Mouse (Mus musculus) limb, embryonic 10.5 days (tissue): ENCODE measurements at regions not wholly inside any gene's neighbourhood (a gene's known extent, or its start where the extent isn't known, plus 50 kb on each side); places are given as distances from the start of the nearest gene placed in this dataset.

Source experiments
- DNase-seq: peaks from one replicate; pipeline ENCODE4 v3.0.0-alpha.2; 2017; ENCODE audit warnings: low spot score
- H3K27ac ChIP-seq: fragments of 300-500 bp; sonication (generic); 2 replicates; pipeline ENCODE4 v1.5.1; 2016; ENCODE audit warnings: mild to moderate bottlenecking
- H3K27me3 ChIP-seq: fragments of 300-500 bp; sonication (generic); 2 replicates; pipeline ENCODE4 v1.6.1; 2016; ENCODE audit warnings: low read depth, mild to moderate bottlenecking; ENCODE audit not compliant: poor library complexity, severe bottlenecking
- H3K36me3 ChIP-seq: fragments of 300-500 bp; sonication (generic); 2 replicates; pipeline ENCODE4 v1.6.1; 2016; ENCODE audit warnings: mild to moderate bottlenecking, moderate library complexity
- H3K4me1 ChIP-seq: fragments of 300-500 bp; sonication (generic); 2 replicates; pipeline ENCODE4 v1.6.1; 2016
- H3K4me3 ChIP-seq: fragments of 300-500 bp; sonication (generic); 2 replicates; pipeline ENCODE4 v1.5.1; 2016; ENCODE audit warnings: mild to moderate bottlenecking, moderate library complexity
- H3K9me3 ChIP-seq: fragments of 300-500 bp; sonication (generic); replicated peaks from 2 replicates; pipeline ENCODE4 v1.6.1; 2016; ENCODE audit warnings: mild to moderate bottlenecking
- WGBS: fragments of 180-500 bp; shearing (Covaris S2); methylation state at CpG from one replicate; pipeline ENCODE4 v1.1.7; 2016; 5-methylcytosine and 5-hydroxymethylcytosine counted together

DNA sequence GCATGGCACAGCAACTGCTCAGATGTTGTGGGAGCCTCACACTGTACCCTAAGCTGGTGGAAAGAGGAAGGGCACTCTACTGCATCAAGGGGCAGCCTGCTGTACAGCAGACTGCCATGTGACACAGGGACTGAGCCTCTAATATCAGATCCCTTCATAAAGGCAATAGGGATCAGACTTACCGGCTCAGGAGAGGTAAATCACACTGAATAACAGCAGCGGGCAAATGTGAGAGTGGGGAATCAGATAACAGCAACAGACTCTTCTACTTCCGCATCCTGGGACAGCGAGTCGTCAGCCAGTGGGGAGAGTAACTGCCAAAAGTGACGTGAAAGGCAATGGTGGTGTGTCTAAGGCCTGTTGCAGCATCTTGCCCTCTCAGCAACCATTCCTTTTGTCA lies 339.0 kb downstream of the Agtpbp1 start:
- Histone ChIP-seq H3K4me1 (peaks cover 21% of the 10 kb centered on the region), H3K4me3 (no peak overlapping the region), H3K27ac (peak overlapping the region; percentile 30; the same call in 1 of the 2 replicates), H3K36me3 (no peaks in the 10 kb centered on the region), H3K9me3 (no peaks in the 10 kb centered on the region), H3K27me3 (no peaks in the 10 kb centered on the region)
- 74% methylated on average over 6 of the region's 6 CpGs for WGBS
- no peak for DNase-seq

GRCm38 (mm10) chr13:59244622-59245021 lies 340.4 kb downstream of the Agtpbp1 start:
- H3K9me3 ChIP-seq: no peaks in the 10 kb centered on the region
- WGBS: 95% methylated on average over 1 of the region's 1 CpGs

GRCm38 (mm10) chr13:59242671-59243070 lies 342.4 kb downstream of the Agtpbp1 start:
- H3K27ac ChIP-seq: no peak overlapping the region
- H3K36me3 ChIP-seq: no peaks in the 10 kb centered on the region
- DNase-seq: no peak
- H3K4me1 ChIP-seq: peaks cover 28% of the 10 kb centered on the region
- no peak overlapping the region for H3K4me3 ChIP-seq
- 69% methylated on average over 4 of the region's 4 CpGs for WGBS
- no peaks in the 10 kb centered on the region for H3K27me3 ChIP-seq
- no peaks in the 10 kb centered on the region for H3K9me3 ChIP-seq

More at GRCm38 (mm10) chr13:59244622-59245021, 340.4 kb downstream of the Agtpbp1 start:
- Histone ChIP-seq H3K27me3 (no peaks in the 10 kb centered on the region), H3K4me3 (no peak overlapping the region), H3K27ac (no peak overlapping the region), H3K36me3 (no peaks in the 10 kb centered on the region), H3K4me1 (peaks cover 25% of the 10 kb centered on the region)
- no peak for DNase-seq

GRCm38 (mm10) chr13:59238696-59239095 lies 346.3 kb downstream of the Agtpbp1 start:
- Histone ChIP-seq H3K27ac (no peak overlapping the region; the same call in 1 of the 2 replicates), H3K27me3 (no peaks in the 10 kb centered on the region), H3K4me3 (no peak overlapping the region), H3K4me1 (peaks cover 11% of the 10 kb centered on the region; the same call in 1 of the 2 replicates), H3K36me3 (no peaks in the 10 kb centered on the region), H3K9me3 (no peaks in the 10 kb centered on the region)
- WGBS: 81% methylated on average over 1 of the region's 1 CpGs
- DNase-seq: no peak

DNA sequence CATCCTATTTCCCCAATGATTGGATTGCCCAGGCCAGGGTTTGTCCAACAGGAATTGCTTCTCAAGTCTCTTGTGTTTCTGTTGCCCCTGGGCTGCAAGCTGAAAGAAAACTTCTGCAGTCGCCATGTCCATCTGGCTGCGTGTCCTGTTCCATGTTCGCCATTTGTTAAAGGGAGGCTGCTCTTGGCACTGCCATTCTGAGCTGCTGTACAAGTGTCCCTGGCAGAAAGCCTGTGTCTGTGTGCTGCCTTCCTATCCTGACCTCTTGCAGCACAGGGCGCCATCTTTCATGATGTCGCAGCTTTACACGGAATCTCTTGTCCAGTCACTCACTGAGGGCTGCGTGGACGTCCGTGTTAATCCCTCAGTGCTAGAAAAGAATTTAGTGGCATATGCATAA lies 349.2 kb downstream of the Agtpbp1 start:
- Histone ChIP-seq H3K4me3 (no peak overlapping the region), H3K27ac (no peak overlapping the region), H3K4me1 (peaks cover 11% of the 10 kb centered on the region; the same call in 1 of the 2 replicates), H3K9me3 (no peaks in the 10 kb centered on the region), H3K27me3 (no peaks in the 10 kb centered on the region), H3K36me3 (no peaks in the 10 kb centered on the region)
- WGBS: 91% methylated on average over 9 of the region's 9 CpGs
- DNase-seq: no peak

DNA sequence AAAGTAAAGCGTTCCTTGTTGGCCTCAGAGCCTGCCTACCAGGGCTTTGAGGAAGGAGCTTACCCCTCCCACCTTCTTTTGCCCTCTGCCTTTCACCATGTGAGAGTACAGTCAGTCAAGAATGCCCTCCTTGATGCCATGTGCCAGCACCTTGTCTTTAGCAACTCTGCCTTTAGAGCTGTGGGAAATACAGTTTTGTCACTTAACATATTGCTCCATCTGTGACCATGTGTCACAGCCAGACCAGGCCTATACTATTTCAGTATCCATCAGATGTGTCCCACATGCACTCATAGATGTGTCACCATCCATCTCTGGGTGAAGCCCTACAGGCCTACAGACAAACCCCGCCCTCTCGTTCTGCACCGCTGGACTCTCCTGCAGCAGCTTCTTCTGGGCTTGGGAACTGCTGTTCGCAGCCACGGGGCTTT lies 355.9 kb downstream of the Agtpbp1 start:
- H3K27ac ChIP-seq: no peak overlapping the region
- WGBS: 90% methylated on average over 6 of the region's 6 CpGs
- no peaks in the 10 kb centered on the region for H3K36me3 ChIP-seq
- no peaks in the 10 kb centered on the region for H3K27me3 ChIP-seq
- peaks cover 20% of the 10 kb centered on the region for H3K4me1 ChIP-seq
- H3K9me3 ChIP-seq: no peaks in the 10 kb centered on the region
- H3K4me3 ChIP-seq: no peak overlapping the region
- no peak for DNase-seq

DNA sequence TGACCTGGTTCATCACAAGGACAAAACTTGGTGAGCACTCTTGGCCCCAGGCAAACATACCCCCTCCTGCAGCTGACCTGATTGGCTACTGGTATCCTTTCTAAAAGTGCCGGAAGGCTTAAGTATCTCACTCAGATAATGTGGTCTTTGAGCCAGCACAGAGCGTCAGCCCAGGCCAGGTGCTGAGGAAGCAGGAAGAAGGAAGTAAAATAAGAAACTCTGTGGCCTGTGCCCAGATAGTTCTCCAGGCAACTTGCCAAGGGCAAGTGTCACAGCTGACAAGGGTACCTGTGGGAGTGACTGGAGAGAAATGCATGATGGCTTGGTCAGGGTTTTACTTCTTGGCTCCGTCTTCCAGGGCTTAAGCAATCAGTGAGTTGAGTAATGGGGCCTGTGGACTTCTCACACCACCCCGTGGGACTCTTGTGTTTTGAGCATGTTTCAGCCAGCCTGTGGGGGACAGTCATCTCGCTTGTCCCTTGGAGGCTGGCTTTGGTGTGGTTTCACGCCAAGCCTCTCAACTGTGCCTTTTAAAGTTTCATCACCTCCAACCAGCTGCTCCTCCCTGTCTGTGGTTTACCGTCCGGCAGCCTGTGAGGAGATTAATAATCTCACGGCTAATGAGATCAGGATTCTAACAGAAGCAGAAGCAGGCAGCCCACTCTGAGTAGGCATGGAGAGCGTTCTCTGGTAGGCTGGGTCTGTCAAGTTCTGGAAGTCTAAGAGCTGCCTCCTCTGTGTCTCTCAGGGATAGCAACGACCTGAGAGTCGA lies 356.8 kb downstream of the Agtpbp1 start:
- Histone ChIP-seq H3K4me1 (peaks cover 20% of the 10 kb centered on the region), H3K27me3 (no peaks in the 10 kb centered on the region), H3K27ac (no peak overlapping the region), H3K4me3 (no peak overlapping the region), H3K9me3 (no peaks in the 10 kb centered on the region), H3K36me3 (no peaks in the 10 kb centered on the region)
- WGBS: 53% methylated on average over 12 of the region's 12 CpGs
- no peak for DNase-seq

DNA sequence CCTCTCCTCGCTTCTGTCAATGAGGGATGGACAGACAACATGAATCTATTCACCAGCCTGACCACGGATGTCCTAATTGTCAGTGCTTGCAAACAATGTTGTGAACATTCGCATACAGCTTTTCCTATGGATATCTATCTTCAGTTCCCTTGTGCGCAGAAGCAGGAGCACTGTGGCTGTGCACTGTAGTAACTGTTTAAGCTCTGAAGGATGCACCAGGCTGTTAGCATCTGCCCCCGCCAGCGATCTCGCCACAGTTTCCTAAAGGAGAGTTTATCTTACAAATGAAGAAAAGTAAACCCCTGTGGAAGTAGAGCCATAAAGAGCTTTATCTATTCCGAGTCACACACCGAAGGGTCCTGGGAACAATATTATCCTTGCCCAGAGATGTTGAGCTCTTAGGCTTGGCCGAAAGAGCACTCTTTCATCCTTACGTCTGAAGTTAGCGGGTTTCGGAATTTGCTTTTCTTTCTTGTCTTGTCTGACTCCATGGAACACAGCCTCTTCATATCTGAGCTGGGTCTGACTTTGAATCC lies 357.4 kb downstream of the Agtpbp1 start:
- Histone ChIP-seq H3K27ac (no peak overlapping the region), H3K9me3 (no peaks in the 10 kb centered on the region), H3K4me1 (peaks cover 20% of the 10 kb centered on the region), H3K36me3 (no peaks in the 10 kb centered on the region), H3K4me3 (no peak overlapping the region), H3K27me3 (no peaks in the 10 kb centered on the region)
- DNase-seq: no peak
- WGBS: 91% methylated on average over 13 of the region's 13 CpGs

DNA sequence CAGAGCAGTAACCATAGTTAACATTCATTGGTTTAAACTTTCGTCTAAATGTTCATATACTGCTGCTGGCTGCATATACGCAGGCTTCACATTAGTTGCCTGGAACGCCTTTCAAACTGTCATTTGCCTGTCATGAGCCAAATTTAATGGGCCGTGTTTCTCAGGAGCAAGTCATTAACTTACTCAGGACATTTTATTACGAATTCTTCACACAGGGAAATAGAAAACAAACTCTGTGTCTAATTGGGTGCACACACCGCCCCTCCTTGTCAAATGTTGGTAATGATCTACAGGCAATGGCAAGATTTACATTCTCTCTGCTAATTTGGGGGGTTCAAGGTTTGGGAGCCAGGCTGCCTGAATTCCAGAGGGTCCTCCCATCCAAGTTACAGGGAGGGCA lies 364.4 kb downstream of the Agtpbp1 start:
- Histone ChIP-seq H3K36me3 (no peaks in the 10 kb centered on the region), H3K4me1 (peaks cover 23% of the 10 kb centered on the region), H3K27me3 (no peaks in the 10 kb centered on the region), H3K9me3 (no peaks in the 10 kb centered on the region), H3K4me3 (0 out of 2 replicates have a peak overlapping the region, but pooled peaks have one; percentile 10), H3K27ac (peak overlapping the region; percentile 61)
- WGBS: 36% methylated on average over 6 of the region's 6 CpGs
- DNase-seq: no peak

DNA sequence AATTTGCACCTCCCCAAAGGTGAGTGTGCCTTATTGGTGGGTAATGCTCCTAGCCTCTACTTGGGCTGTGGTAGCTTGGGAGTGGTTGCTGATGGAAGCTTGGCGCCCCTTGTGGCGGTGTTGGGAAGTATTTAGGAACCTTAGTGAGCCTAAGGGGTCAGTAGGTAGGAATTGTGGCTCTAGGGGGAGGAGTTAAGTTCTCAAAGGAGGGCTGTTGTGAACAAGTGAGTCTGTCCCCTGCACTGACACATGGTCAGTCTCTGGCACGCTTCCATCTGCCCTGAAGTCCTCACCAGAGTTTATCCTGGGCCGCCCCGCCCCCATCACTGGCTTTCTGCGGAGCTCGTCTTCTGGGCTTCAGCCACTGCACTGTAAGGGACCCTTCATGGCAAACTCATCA lies 364.9 kb downstream of the Agtpbp1 start:
- WGBS: 18% methylated on average over 7 of the region's 7 CpGs
- peak; percentile 65 for DNase-seq
- Histone ChIP-seq H3K4me3 (0 out of 2 replicates have a peak overlapping the region, but pooled peaks have one; percentile 10), H3K27me3 (no peaks in the 10 kb centered on the region), H3K27ac (peak overlapping the region; percentile 61), H3K4me1 (peaks cover 23% of the 10 kb centered on the region), H3K9me3 (no peaks in the 10 kb centered on the region), H3K36me3 (no peaks in the 10 kb centered on the region)

DNA sequence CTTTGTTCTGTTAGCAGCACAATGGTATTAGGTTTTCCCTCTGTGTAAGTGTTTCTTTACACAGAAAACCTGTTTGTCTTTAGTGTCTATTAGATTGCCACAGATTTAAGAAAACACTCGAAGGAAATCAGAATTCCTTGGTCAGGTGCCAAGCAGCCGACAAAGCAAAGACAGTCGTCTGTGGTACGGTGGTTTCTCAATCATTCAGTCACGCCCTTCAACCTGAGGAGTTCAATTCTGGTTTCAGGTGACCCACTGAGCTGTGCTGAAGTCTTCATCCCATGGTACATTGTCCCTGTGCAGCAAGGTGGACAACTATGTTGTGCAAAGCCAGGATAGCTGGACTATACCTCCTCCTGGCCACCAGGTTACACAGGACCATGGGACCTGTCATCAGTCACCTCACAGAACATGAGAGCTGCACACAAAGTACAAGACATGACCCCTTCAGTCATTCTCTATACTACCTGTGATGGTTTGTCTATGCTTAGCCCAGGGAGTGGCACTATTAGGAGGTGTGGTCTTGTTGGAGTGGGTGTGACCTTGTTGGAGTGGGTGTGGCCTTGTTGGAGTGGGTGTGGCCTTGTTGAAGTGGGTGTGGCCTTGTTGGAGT lies 368.2 kb downstream of the Agtpbp1 start:
- Histone ChIP-seq H3K4me1 (peaks cover 25% of the 10 kb centered on the region), H3K9me3 (no peaks in the 10 kb centered on the region), H3K36me3 (no peaks in the 10 kb centered on the region), H3K27ac (no peak overlapping the region), H3K27me3 (no peaks in the 10 kb centered on the region), H3K4me3 (no peak overlapping the region)
- 87% methylated on average over 5 of the region's 5 CpGs for WGBS
- DNase-seq: no peak

DNA sequence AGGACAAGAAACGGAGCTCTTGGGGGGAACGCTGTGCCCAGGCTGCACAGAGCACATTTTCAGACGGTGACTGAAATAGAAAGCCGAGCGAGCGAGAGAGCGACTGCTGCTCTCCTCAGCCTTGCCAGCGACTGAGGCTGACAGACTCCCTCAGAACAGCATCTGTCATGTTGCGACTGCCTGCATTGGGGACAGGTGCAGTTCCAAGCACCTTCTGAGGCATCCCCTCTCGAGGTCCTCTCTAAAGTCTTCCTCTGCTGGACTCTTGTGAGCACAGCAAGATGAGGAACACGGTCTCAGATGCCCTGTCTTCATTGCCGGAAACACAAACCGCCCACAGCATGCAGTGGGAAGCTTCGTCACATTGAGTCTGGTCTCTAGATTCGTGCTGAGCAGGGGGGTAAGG lies 372.7 kb downstream of the Agtpbp1 start:
- WGBS: 87% methylated on average over 15 of the region's 15 CpGs
- Histone ChIP-seq H3K4me1 (0 out of 2 replicates have a peak, but pooled peaks cover 11% of the 10 kb centered on the region), H3K27ac (no peak overlapping the region), H3K9me3 (no peaks in the 10 kb centered on the region), H3K4me3 (no peak overlapping the region), H3K27me3 (no peaks in the 10 kb centered on the region), H3K36me3 (no peaks in the 10 kb centered on the region)
- DNase-seq: no peak

- Histone ChIP-seq H3K4me1 (0 out of 2 replicates have a peak, but pooled peaks cover 11% of the 10 kb centered on the region), H3K36me3 (no peaks in the 10 kb centered on the region), H3K27ac (no peak overlapping the region), H3K27me3 (no peaks in the 10 kb centered on the region), H3K9me3 (no peaks in the 10 kb centered on the region), H3K4me3 (no peak overlapping the region)
- 58% methylated on average over 5 of the region's 5 CpGs for WGBS
- DNase-seq: no peak
Measured at GRCm38 (mm10) chr13:59210828-59211227, 374.2 kb downstream of the Agtpbp1 start.
